Mouse (Mus musculus) bone marrow, adult 2 months (tissue): ENCODE measurements around the gene Atn1.

Experiments used
- CTCF ChIP-seq: fragments of 200-500 bp; IDR thresholded peaks from 2 replicates; pipeline ENCODE4 v1.5.1; 2011; ENCODE audit warnings: low read length, control low read depth; ENCODE audit not compliant: control insufficient read depth, insufficient read depth
- POLR2A ChIP-seq: fragments of 200-500 bp; IDR thresholded peaks from 2 replicates; pipeline ENCODE4 v1.6.1; 2011; ENCODE audit warnings: low read depth, mild to moderate bottlenecking, control low read depth, low read length, borderline replicate concordance; ENCODE audit not compliant: control insufficient read depth

- TF ChIP-seq POLR2A: no peak
- TF ChIP-seq CTCF: no peak
These were observed 24.6 kb upstream of the Atn1 start for GRCm38 (mm10) chr6:124780917-124781316.
